Mouse (Mus musculus): ENCODE results near the gene Mrvi1. TPM values are rescaled to one million over a fixed set of nuclear protein-coding genes. Genes with fewer than 3 reads are reported as not detected.

Mrvi1 gene
- polyA plus RNA-seq, 1 experiment = not detected

GRCm38 (mm10) chr7:110949785-110950620, 32.3 kb downstream of the Mrvi1 start:
- no peak overlapping the region for H3K27ac ChIP-seq (ENCODE audit: insufficient read depth, low read depth, low read length)
- 74% methylated on average over 13 of the region's 13 CpGs for WGBS
- TF ChIP-seq POLR2A (IDR thresholded peaks at IDR 0.05; ENCODE audit: insufficient read depth, low read depth, low read length) (no peak), CTCF (IDR thresholded peaks at IDR 0.05; ENCODE audit: insufficient read depth, low read depth, low read length) (no peak)
- H3K4me3 ChIP-seq (ENCODE audit: insufficient read depth, low read depth, low read length) = no peak overlapping the region
- peaks cover 6% of the 10 kb centered on the region; the same call in 1 of the 2 replicates for H3K4me1 ChIP-seq (ENCODE audit: control insufficient read depth, insufficient read depth, low read length)

DNA sequence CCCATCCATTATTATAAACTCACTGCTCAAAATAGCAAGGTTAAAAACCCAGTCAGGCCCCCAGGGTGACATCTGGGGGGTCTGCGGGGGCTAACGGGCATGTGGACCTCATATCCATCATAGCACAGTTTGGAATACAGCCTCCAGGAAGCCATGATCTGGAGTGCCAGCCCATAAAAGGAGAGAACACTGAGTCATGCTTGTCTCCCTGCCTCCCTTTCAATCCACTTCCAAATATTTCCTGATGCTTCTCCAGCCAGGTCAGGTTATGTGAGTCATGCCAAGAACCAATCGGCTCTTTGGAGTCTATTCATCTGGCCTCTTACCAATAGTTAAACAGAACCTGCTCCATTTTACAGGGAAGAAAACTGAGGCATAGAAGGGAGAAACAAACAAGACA, 33.7 kb downstream of the Mrvi1 start:
- no peak overlapping the region for H3K27ac ChIP-seq (ENCODE audit: insufficient read depth, low read depth, low read length)
- 79% methylated on average over 3 of the region's 3 CpGs for WGBS
- peaks cover 6% of the 10 kb centered on the region; the same call in 1 of the 2 replicates for H3K4me1 ChIP-seq (ENCODE audit: control insufficient read depth, insufficient read depth, low read length)
- H3K4me3 ChIP-seq (ENCODE audit: insufficient read depth, low read depth, low read length) = no peak overlapping the region
- TF ChIP-seq CTCF (IDR thresholded peaks at IDR 0.05; ENCODE audit: insufficient read depth, low read depth, low read length) = no peak
- TF ChIP-seq POLR2A (IDR thresholded peaks at IDR 0.05; ENCODE audit: insufficient read depth, low read depth, low read length) = no peak

GRCm38 (mm10) chr7:110947616-110948015, 34.6 kb downstream of the Mrvi1 start:
- H3K27ac ChIP-seq (ENCODE audit: insufficient read depth, low read depth, low read length) = no peak overlapping the region
- 92% methylated on average over 6 of the region's 6 CpGs for WGBS
- TF ChIP-seq POLR2A (IDR thresholded peaks at IDR 0.05; ENCODE audit: insufficient read depth, low read depth, low read length) (no peak), CTCF (IDR thresholded peaks at IDR 0.05; ENCODE audit: insufficient read depth, low read depth, low read length) (no peak)
- H3K4me3 ChIP-seq (ENCODE audit: insufficient read depth, low read depth, low read length) = no peak overlapping the region
- H3K4me1 ChIP-seq (ENCODE audit: control insufficient read depth, insufficient read depth, low read length) = peaks cover 6% of the 10 kb centered on the region; the same call in 1 of the 2 replicates

- WGBS = 85% methylated on average over 6 of the region's 6 CpGs
- TF ChIP-seq POLR2A (IDR thresholded peaks at IDR 0.05; ENCODE audit: insufficient read depth, low read depth, low read length) = no peak
- no peak for TF ChIP-seq CTCF (IDR thresholded peaks at IDR 0.05; ENCODE audit: insufficient read depth, low read depth, low read length)
- Histone ChIP-seq H3K4me1 (ENCODE audit: control insufficient read depth, insufficient read depth, low read length) (peaks cover 9% of the 10 kb centered on the region), H3K27ac (ENCODE audit: insufficient read depth, low read depth, low read length) (no peak overlapping the region), H3K4me3 (ENCODE audit: insufficient read depth, low read depth, low read length) (no peak overlapping the region)
Observed at GRCm38 (mm10) chr7:110946731-110947130, 35.5 kb downstream of the Mrvi1 start.

DNA sequence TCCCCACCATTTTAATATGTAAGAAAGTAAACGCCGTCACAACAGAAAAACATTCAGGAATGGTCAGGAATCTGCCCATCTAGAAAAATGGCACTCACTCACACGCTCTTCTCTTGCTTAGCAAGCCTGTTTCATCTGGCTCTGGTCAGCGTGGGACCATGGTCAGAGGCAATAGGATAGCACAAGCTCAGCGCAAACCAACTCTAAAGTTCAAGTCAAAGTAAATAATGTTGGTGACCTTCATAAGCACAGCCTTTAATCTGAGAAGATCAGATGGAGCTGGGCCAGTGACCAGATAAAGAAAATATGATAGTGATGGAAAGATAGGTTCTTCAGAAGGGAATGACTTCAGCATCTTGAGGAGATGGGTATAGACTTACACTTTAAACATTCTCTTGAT, 37.9 kb downstream of the Mrvi1 start:
- peaks cover 6% of the 10 kb centered on the region for H3K4me1 ChIP-seq (ENCODE audit: control insufficient read depth, insufficient read depth, low read length)
- no peak overlapping the region for H3K27ac ChIP-seq (ENCODE audit: insufficient read depth, low read depth, low read length)
- no peak overlapping the region for H3K4me3 ChIP-seq (ENCODE audit: insufficient read depth, low read depth, low read length)
- WGBS = 93% methylated on average over 5 of the region's 5 CpGs
- no peak for TF ChIP-seq POLR2A (IDR thresholded peaks at IDR 0.05; ENCODE audit: insufficient read depth, low read depth, low read length)
- no peak for TF ChIP-seq CTCF (IDR thresholded peaks at IDR 0.05; ENCODE audit: insufficient read depth, low read depth, low read length)

GRCm38 (mm10) chr7:110941701-110942530, 40.3 kb downstream of the Mrvi1 start:
- WGBS = 50% methylated on average over 6 of the region's 6 CpGs
- Histone ChIP-seq H3K4me1 (ENCODE audit: control insufficient read depth, insufficient read depth, low read length) (peaks cover 3% of the 10 kb centered on the region), H3K4me3 (ENCODE audit: insufficient read depth, low read depth, low read length) (no peak overlapping the region), H3K27ac (ENCODE audit: insufficient read depth, low read depth, low read length) (peak overlapping the region; percentile 3; the same call in 1 of the 2 replicates)
- no peak for TF ChIP-seq CTCF (IDR thresholded peaks at IDR 0.05; ENCODE audit: insufficient read depth, low read depth, low read length)
- no peak for TF ChIP-seq POLR2A (IDR thresholded peaks at IDR 0.05; ENCODE audit: insufficient read depth, low read depth, low read length)

- H3K4me3 ChIP-seq (ENCODE audit: insufficient read depth, low read depth, low read length) = no peak overlapping the region
- H3K4me1 ChIP-seq (ENCODE audit: control insufficient read depth, insufficient read depth, low read length) = peaks cover 3% of the 10 kb centered on the region
- TF ChIP-seq POLR2A (IDR thresholded peaks at IDR 0.05; ENCODE audit: insufficient read depth, low read depth, low read length) (no peak), CTCF (IDR thresholded peaks at IDR 0.05; ENCODE audit: insufficient read depth, low read depth, low read length) (no peak)
- H3K27ac ChIP-seq (ENCODE audit: insufficient read depth, low read depth, low read length) = no peak overlapping the region
- WGBS = 59% methylated on average over 4 of the region's 4 CpGs
Observed at GRCm38 (mm10) chr7:110941116-110941521, 41.1 kb downstream of the Mrvi1 start.

GRCm38 (mm10) chr7:110935815-110936762, 46.2 kb downstream of the Mrvi1 start:
- Histone ChIP-seq H3K27ac (ENCODE audit: insufficient read depth, low read depth, low read length) (no peak overlapping the region), H3K4me3 (ENCODE audit: insufficient read depth, low read depth, low read length) (no peak overlapping the region), H3K4me1 (ENCODE audit: control insufficient read depth, insufficient read depth, low read length) (no peaks in the 10 kb centered on the region; the same call in 1 of the 2 replicates)
- TF ChIP-seq CTCF (IDR thresholded peaks at IDR 0.05; ENCODE audit: insufficient read depth, low read depth, low read length) = no peak
- TF ChIP-seq POLR2A (IDR thresholded peaks at IDR 0.05; ENCODE audit: insufficient read depth, low read depth, low read length) = no peak
- WGBS = 88% methylated on average over 6 of the region's 6 CpGs

Data from olfactory bulb, adult 2 months (tissue).